Mouse (Mus musculus) lung, embryonic 15.5 days (tissue): ENCODE data around the gene Pank2. TPM values are rescaled to one million over a fixed set of nuclear protein-coding genes. Genes with fewer than 3 reads are reported as not detected.

Experiments used
- ATAC-seq: fragments of 200-750 bp; cut with Nextera tagmentation; 2 replicates; pipeline ENCODE4 v1.8.0; 2017; ENCODE audit warnings: moderate number of reproducible peaks, borderline replicate concordance; ENCODE audit not compliant: low FRiP score, low TSS enrichment; ENCODE audit errors: extremely low read depth
- H3K27ac ChIP-seq: fragments of 300-500 bp; sonication (generic); 2 replicates; pipeline ENCODE4 v1.5.1; 2015; ENCODE audit warnings: moderate library complexity, mild to moderate bottlenecking, inconsistent platforms
- H3K27me3 ChIP-seq: fragments of 300-500 bp; sonication (generic); 2 replicates; pipeline ENCODE4 v1.6.1; 2015; ENCODE audit warnings: inconsistent platforms
- H3K36me3 ChIP-seq: fragments of 300-500 bp; sonication (generic); 2 replicates; pipeline ENCODE4 v1.6.1; 2015; ENCODE audit warnings: inconsistent platforms
- H3K4me1 ChIP-seq: fragments of 300-500 bp; sonication (generic); 2 replicates; pipeline ENCODE4 v1.6.1; 2015; ENCODE audit warnings: inconsistent platforms
- H3K4me2 ChIP-seq: fragments of 300-500 bp; sonication (generic); 2 replicates; pipeline ENCODE4 v1.6.1; 2015; ENCODE audit warnings: inconsistent platforms, mild to moderate bottlenecking, moderate library complexity
- H3K4me3 ChIP-seq: fragments of 300-500 bp; sonication (generic); 2 replicates; pipeline ENCODE4 v1.5.1; 2015; ENCODE audit warnings: mild to moderate bottlenecking, inconsistent platforms
- H3K9ac ChIP-seq: fragments of 300-500 bp; sonication (generic); 2 replicates; pipeline ENCODE4 v1.6.1; 2015; ENCODE audit warnings: inconsistent platforms
- H3K9me3 ChIP-seq: fragments of 300-500 bp; sonication (generic); 2 replicates; pipeline ENCODE4 v1.6.1; 2016; ENCODE audit warnings: inconsistent platforms
- WGBS: fragments of 180-500 bp; shearing (Covaris S2); methylation state at CpG from one replicate; pipeline ENCODE4 v1.1.7; 2015; 5-methylcytosine and 5-hydroxymethylcytosine counted together
- polyA plus RNA-seq: library from polyadenylated mRNA; unstranded; fragments of >200 nt; fragmentation: Nextera tagmentation; extraction: Ambion mirVana; gene quantifications from 2 replicates; pipeline ENCODE4 v1.2.1, GENCODE M21; 2015

Pank2 gene
- polyA plus RNA-seq, 1 experiment from 2014 or later: 37.5 TPM

DNA sequence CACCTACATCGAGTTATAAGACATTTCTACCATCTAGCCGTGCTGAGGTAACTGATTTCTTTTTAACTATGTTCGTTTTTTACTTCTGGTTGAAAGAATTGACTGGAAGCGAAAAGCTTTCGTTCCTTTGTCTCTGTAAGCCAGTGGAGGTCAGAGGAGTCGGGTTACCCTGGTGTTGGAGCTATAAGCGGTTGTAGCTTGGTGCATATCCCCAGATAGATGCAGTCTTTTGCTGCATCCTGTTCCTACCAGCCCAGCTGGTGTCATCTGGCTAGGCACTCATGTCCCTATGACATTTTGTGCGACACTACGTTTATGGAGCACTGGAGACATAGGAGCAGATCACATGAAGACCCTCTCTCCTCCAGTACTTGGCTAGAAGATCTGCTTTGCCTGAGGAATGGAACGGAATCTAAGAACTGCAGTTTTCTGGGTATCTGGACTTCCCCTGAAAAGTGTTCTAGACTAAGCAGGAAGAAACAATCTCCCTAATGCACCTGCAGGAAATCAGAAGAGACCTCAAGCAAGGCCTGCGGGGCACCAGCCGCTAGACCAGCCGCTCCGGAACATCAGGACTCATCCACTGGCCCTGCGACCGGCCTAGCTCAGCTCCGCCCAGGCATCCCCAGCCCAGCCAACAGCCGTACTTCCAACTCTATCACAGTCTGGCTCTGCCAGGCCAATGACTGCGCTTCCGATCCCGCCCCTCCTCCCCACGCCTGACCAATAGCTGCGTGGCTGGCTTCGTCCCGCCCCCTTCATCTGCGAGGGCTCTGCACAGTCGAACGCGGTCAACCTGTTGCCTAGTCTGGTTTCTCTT, 28.8 kb upstream of the Pank2 start, which contains the start of gene Mavs:
Gene Mavs, plus strand, starts transcription at position 757 of the 820 bp plus-strand sequence.
- Histone ChIP-seq H3K9me3 (no peaks in the 10 kb centered on the region), H3K4me1 (peaks cover 19% of the 10 kb centered on the region), H3K27ac (peak within 1 kb of the TSS; percentile 54; the same call in 1 of the 2 replicates), H3K36me3 (peaks cover 7% of the 10 kb centered on the region; the same call in 1 of the 2 replicates), H3K9ac (peak within 1 kb of the TSS; percentile 72), H3K27me3 (no peaks in the 10 kb centered on the region), H3K4me3 (peak within 1 kb of the TSS; percentile 64), H3K4me2 (peak within 1 kb of the TSS; percentile 88)
- ATAC-seq: peak; percentile 100
- WGBS: 11% methylated on average over 29 of the region's 29 CpGs

DNA sequence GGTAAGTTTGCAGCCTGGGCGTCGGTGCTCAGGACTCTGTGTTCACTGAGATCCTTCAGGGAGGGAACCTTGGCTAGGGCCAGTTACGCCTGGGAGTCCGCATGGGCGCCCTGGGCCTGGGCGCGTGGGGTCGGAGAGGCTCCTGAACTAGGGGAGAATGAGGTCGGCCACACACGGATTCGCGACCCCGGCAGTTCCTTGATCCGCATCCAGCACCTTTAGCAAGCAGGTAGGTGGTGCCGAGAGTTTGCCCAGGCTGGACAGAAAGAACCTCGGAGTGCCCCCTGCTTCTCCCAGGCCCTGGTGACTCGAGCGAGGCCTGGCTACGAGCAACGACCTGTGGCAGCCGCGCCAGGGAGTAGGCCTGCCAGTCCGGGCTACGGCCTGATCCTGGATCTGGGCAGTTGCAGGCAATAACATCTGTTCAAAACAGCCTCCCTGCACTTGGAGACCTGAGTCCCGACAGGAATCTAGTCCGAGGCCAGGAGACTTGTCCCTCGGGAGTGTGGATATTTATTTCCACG, 28.1 kb upstream of the Pank2 start:
- Histone ChIP-seq H3K4me1 (peaks cover 19% of the 10 kb centered on the region), H3K9me3 (no peaks in the 10 kb centered on the region), H3K4me3 (peak overlapping the region; percentile 64), H3K27me3 (no peaks in the 10 kb centered on the region), H3K36me3 (peaks cover 7% of the 10 kb centered on the region; the same call in 1 of the 2 replicates), H3K4me2 (peak overlapping the region; percentile 88), H3K9ac (peak overlapping the region; percentile 72), H3K27ac (peak overlapping the region; percentile 54; the same call in 1 of the 2 replicates)
- WGBS: 9% methylated on average over 28 of the region's 28 CpGs
- ATAC-seq: 0 out of 2 replicates have a peak, but pooled peaks have one; percentile 20

DNA sequence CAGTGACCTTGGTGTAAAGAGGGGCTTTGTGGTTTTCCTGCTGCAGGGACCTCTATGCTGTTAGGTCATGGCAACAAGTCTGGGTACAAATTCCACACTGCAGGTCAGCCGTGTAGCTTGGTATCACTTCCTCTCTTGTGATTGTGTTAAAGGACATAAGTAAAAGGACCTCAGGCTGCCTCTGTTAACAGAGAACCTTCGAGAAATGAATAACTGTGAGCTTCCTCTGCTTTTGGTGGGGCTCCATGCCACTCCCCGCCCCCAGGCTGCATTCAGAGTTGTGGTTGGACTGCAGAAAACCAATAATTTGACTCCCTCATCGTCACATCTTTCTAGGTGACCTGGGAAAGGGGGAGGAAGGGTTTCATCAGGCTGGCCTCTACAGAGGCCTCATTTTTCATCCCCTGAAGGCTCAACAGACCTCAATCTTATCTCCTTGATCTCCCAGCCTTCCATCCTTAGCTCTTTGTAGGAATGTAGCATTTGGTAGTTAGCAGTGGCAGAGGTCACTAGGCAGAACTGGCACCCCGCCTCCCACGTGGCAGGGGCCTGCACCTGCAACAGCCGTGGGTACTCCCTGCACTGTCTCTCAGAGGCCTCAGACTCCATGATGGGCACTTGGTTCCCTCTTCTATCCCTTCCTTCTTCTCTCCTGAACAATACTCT, 27.2 kb upstream of the Pank2 start:
- whole genome bisulfite sequencing: 62% methylated on average over 7 of the region's 7 CpGs
- H3K9me3 ChIP-seq: no peaks in the 10 kb centered on the region
- peak overlapping the region; percentile 88 for H3K4me2 ChIP-seq
- H3K4me1 ChIP-seq: peaks cover 19% of the 10 kb centered on the region
- peak overlapping the region; percentile 64 for H3K4me3 ChIP-seq
- no peak overlapping the region for H3K27ac ChIP-seq
- no peak for ATAC-seq
- H3K36me3 ChIP-seq: peaks cover 12% of the 10 kb centered on the region
- H3K27me3 ChIP-seq: no peaks in the 10 kb centered on the region
- H3K9ac ChIP-seq: peak overlapping the region; percentile 72

DNA sequence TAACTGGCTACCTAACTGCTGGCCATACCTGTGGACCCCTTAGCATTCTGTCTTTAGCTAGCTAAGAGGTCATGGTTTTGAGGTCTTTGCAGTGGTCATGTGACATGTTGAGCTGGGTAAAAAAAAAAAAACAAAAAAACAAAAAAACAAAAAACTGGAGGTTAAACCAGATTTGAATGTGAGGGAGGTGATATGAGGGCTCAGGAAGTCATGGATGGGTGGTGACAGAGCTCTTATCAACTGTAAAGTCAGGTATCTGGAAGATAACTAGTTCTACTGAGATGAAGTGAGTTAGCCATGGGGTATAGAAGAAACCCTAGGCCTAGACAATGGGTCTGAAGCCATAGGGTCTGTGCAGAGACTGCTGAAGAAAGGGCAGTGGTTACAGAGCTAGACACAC, 20.1 kb upstream of the Pank2 start:
- Histone ChIP-seq H3K4me2 (no peak overlapping the region), H3K27me3 (no peaks in the 10 kb centered on the region), H3K9ac (no peak overlapping the region), H3K4me1 (no peaks in the 10 kb centered on the region), H3K36me3 (peaks cover 70% of the 10 kb centered on the region), H3K27ac (no peak overlapping the region), H3K4me3 (no peak overlapping the region), H3K9me3 (no peaks in the 10 kb centered on the region)
- no peak for ATAC-seq

DNA sequence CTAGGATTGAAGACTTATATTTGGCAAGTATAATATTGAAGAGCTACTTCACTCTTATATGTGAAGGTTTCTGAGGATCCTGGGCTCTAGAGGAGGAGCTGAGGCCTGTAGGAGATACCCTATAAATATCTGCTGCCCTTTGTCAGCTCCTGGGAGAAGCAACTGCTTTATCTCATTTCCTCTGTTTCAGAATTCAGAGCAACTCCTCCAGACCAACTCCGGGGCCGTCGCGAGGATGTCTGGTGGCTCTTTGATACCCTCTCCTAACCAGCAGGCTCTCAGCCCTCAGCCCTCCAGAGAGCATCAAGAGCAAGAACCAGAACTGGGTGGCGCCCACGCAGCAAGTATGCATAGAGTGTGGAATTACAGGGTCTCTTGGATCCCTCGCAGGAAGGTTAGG, 19.4 kb upstream of the Pank2 start:
- 88% methylated on average over 7 of the region's 7 CpGs for WGBS
- Histone ChIP-seq H3K4me3 (no peak overlapping the region), H3K36me3 (peaks cover 72% of the 10 kb centered on the region), H3K27ac (no peak overlapping the region), H3K27me3 (no peaks in the 10 kb centered on the region), H3K4me2 (no peak overlapping the region), H3K9me3 (no peaks in the 10 kb centered on the region), H3K9ac (no peak overlapping the region), H3K4me1 (no peaks in the 10 kb centered on the region)
- ATAC-seq: no peak

DNA sequence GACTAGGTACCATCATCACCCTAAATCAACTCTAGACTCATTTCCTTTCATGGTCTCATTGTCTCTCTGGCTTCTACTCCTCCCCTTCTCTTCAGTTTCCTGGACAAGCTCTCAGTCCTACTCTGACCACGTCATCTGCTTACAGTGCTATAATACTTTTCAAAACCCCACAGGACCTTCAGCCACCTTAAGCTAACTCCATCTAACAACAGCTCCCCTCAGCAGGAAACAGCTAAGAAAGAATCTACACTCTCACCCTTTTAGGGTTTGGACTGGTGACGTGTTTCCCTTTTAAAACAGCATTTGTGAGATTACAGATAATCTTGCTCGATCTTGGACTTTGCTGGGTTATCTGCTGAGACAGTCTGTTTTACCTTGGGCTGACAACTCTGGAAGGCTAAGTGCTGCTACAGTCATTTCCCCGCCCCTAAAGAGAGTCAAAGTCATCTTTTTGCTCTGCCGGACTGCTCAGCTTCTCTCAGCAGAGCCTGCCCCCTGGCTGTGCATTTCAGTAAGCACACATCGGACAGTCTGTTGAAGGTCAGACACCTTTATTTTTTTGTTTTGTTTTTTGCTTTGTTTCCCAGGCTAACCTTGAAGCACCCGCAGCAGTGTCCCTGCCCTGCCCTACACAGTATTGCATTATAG, 8.5 kb upstream of the Pank2 start:
- Histone ChIP-seq H3K4me1 (peaks cover 14% of the 10 kb centered on the region; the same call in 1 of the 2 replicates), H3K9ac (no peak overlapping the region), H3K27me3 (no peaks in the 10 kb centered on the region), H3K4me2 (peak overlapping the region; percentile 9), H3K36me3 (no peaks in the 10 kb centered on the region), H3K27ac (peak overlapping the region; percentile 68), H3K4me3 (no peak overlapping the region), H3K9me3 (no peaks in the 10 kb centered on the region)
- ATAC-seq: peak; percentile 78
- 12% methylated on average over 7 of the region's 7 CpGs for WGBS

DNA sequence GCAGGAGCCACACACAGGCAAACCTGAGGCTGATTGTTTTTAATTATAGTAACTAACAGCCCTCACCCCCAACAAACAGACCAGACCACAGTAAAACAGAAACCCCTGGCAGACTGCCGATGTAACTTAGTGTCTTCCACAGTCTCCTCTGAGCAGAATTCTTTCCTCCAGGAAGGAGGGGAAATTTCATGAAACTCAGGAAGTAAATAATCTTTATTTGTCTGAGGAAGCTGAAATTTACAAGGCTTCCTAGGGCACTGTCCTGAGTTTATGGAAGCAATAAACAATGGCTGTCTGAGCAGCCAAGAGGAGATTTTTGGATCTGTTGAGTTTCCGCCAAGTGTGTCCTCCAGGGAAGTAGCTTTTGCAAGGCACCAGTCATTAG, 8.0 kb upstream of the Pank2 start:
- Histone ChIP-seq H3K4me3 (no peak overlapping the region), H3K9me3 (no peaks in the 10 kb centered on the region), H3K4me2 (peak overlapping the region; percentile 9), H3K9ac (no peak overlapping the region), H3K4me1 (peaks cover 14% of the 10 kb centered on the region; the same call in 1 of the 2 replicates), H3K27ac (peak overlapping the region; percentile 68), H3K36me3 (no peaks in the 10 kb centered on the region), H3K27me3 (no peaks in the 10 kb centered on the region)
- ATAC-seq: no peak; the same call in 1 of the 2 replicates
- WGBS: 42% methylated on average over 2 of the region's 2 CpGs

DNA sequence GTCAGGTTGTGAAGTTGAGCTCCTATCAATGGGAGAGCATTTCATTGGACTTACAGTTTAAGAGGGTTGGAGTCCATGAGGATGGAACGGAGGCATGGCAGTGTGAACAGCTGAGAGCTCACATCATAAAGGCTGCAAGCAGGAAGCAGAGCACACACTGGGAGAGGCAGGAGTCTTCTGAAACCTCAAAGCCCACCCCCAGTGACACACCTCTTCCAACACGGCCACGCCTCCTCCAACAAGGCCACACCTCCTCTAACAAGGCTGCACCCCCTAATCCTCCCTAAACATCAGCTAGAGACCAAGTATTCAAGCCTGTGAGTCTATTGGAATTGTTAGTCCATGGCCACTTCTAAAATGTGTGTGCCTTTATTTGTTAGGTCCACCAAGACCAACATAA, 6.6 kb upstream of the Pank2 start:
- no peaks in the 10 kb centered on the region for H3K9me3 ChIP-seq
- 52% methylated on average over 3 of the region's 3 CpGs for WGBS

DNA sequence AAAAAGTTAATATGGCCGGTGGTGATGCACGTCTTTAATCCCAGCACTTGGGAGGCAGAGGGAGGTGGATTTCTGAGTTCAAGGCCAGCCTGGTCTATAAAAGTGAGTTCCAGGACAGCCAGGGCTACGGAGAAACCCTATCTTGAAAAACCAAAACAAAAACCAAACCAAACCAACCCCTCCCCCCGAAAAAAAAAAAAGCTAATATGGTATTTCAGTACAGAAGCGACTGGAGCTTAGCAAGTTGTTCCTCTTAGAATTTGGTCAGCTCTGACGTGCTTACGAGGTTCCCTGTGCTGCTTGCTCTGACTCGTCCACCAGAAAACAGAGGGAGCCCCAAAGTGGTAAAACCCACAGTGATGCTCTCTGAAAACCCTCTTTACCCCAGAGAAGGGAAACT, 3.6 kb upstream of the Pank2 start:
- Histone ChIP-seq H3K4me3 (no peak overlapping the region), H3K36me3 (no peaks in the 10 kb centered on the region), H3K4me1 (peaks cover 21% of the 10 kb centered on the region), H3K4me2 (no peak overlapping the region), H3K27me3 (no peaks in the 10 kb centered on the region), H3K9me3 (no peaks in the 10 kb centered on the region), H3K27ac (no peak overlapping the region), H3K9ac (no peak overlapping the region)
- no peak for ATAC-seq
- 76% methylated on average over 8 of the region's 8 CpGs for WGBS

More for the DNA sequence above, 6.6 kb upstream of the Pank2 start:
- no peak for ATAC-seq
- Histone ChIP-seq H3K36me3 (no peaks in the 10 kb centered on the region), H3K27me3 (no peaks in the 10 kb centered on the region), H3K4me3 (no peak overlapping the region), H3K4me2 (no peak overlapping the region), H3K27ac (no peak overlapping the region), H3K4me1 (peaks cover 18% of the 10 kb centered on the region), H3K9ac (no peak overlapping the region)

DNA sequence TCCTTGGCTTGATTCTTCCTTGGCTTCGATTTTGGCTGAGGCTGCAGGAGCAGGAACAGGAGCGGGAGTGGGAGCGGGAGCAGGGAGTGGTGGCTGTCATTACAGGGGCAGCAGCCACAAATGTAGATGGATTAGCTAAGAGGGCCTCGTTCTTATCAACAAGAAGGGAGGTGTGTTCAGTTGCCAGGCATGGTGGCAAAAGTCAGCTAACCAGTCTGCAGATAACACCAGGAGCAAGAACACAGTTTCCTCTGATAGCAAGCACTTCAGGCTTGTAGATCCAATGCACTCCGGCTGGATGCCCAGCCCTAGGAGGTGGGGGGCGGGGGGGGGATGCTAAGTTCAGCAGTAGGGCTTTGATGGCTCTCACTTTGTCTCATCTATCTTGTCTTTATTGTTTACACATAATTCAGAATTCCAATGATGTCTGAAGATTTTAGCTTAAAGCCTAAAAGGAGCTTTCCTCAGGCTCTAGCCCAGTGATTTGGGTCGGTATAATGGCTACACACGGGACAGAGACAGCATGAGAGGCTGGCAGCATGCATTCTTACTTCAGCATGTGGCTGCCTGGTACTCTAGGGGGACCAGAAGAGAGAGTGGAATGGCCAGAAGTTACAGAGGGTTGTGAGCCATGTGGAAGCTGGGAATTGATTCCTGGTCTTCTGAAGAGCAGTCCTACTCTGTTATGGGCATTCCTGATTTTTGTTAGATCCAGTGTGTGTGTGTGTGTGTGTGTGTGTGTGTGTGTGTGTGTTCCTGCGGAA, 1.6 kb upstream of the Pank2 start:
- no peaks in the 10 kb centered on the region for H3K36me3 ChIP-seq
- no peak overlapping the region for H3K27ac ChIP-seq
- H3K4me1 ChIP-seq: peaks cover 36% of the 10 kb centered on the region
- no peak overlapping the region for H3K9ac ChIP-seq
- H3K9me3 ChIP-seq: no peaks in the 10 kb centered on the region
- WGBS: 23% methylated on average over 9 of the region's 9 CpGs
- H3K4me3 ChIP-seq: no peak overlapping the region
- H3K4me2 ChIP-seq: no peak overlapping the region
- ATAC-seq: no peak
- H3K27me3 ChIP-seq: no peaks in the 10 kb centered on the region
